In the genomic region with DNA sequence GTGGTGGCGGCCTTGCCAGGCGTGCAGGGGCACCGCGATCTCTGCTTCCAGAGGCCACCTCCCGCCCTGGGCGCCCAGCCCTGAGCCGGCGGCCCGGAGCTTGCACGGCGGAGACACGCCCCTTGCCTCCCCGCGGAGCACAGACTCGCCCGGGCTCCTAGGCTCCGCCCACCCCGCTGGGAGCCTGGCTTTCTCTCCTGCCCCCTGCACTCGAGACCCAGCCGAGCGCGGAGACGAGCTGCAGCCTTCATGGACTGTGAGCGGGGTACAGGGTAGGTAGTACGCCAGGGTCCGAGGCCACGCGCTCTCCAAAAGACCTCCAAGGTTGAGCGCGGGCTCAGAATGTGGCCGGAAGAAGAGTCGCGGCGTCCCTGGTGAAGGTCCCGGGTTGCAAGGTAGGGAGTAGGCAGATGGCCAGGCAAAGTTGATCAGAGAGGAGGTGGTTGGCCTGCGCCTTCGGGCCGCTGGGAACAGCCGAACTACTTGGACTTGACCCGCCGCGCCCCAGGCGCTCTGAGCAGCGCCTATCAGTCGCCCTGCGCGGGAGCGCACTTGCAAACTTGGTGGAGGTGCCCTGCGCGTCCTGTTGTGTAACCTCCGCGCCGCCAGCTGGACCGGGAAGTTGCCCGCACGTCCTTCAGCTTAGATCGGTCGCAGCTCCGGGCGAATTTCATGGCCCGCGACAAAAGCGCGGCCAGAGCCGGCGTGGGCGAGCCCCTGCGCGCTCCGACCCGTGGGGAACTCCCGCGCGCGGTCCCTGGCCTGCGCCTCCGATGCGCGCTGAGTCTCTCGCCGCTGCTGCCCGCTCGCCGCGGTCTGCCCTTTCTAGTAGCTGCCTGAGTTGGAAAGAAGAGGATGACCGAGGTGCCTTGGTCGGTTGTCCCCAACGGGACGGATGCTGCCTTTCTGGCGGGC, we compare ENCODE assay signal across 8 mouse cellular contexts. TPM values are rescaled to one million over a fixed set of nuclear protein-coding genes. Genes with fewer than 3 reads are reported as not detected.
DNase-seq lines count a peak whose midpoint lies in the region; ATAC-seq lines count a peak whose summit lies in the region.

A gene (plus strand): TSS at position 209 of the 915 bp plus-strand sequence.

- H3K36me3 ChIP-seq in hindbrain, embryonic 13.5 days, result no peaks in the 10 kb centered on the region

- ATAC-seq in hindbrain, embryonic 13.5 days (ENCODE audit: low FRiP score), result peak; percentile 96

- peaks cover 13% of the 10 kb centered on the region for H3K4me1 ChIP-seq in hindbrain, embryonic 13.5 days (replicated peaks)

- DNase-seq in WW6 (ENCODE audit: low read depth, low spot score), result peak; percentile 64
- DNase-seq in cerebellum, postnatal 25 days, result peak; percentile 39 to 63
- DNase-seq in frontal cortex, postnatal 25 days (ENCODE audit: low spot score in 2 of 2), result peak; percentile 32 to 36
- peak; percentile 60 to 65 for DNase-seq in layer of hippocampus, postnatal 36 days
- DNase-seq in lung, postnatal 25 days (ENCODE audit: low spot score), result peak; percentile 65
- DNase-seq in retina, adult 2 months (ENCODE audit: low read depth, low spot score), result peak; percentile 2
- DNase-seq in thymus, postnatal 25 days, result peak; percentile 81

- peak within 1 kb of the TSS; percentile 70 for H3K4me3 ChIP-seq in hindbrain, embryonic 13.5 days

- H3K9me3 ChIP-seq in hindbrain, embryonic 13.5 days, result no peaks in the 10 kb centered on the region

- peak within 1 kb of the TSS; percentile 76 for H3K9ac ChIP-seq in hindbrain, embryonic 13.5 days

- under 1% methylated on average over 90 of the region's 90 CpGs for WGBS in hindbrain, embryonic 13.5 days

- peak within 1 kb of the TSS; percentile 98 for H3K4me2 ChIP-seq in hindbrain, embryonic 13.5 days

- H3K27ac ChIP-seq in hindbrain, embryonic 13.5 days, result no peak within 1 kb of the TSS

- peaks cover 24% of the 10 kb centered on the region for H3K27me3 ChIP-seq in hindbrain, embryonic 13.5 days

RNA-seq across cellular contexts. Expression of the gene that starts here (rescaled TPM):
- polyA plus RNA-seq in hindbrain, embryonic 13.5 days (2015; fragmentation: Nextera tagmentation; extraction: Ambion mirVana), result 3.9 and 5.7 TPM in 2 replicates
- total RNA-seq in layer of hippocampus, postnatal 36 days (2021), result 1 to 10 TPM; 2.7 TPM

Comparison
In these comparisons a context has a peak if more than half of its experiments do, and no peak if none do; other contexts are left out.
1. DNase-seq: peak in every context shown above with its lines; median percentile 81 in thymus, postnatal 25 days; 65 in lung, postnatal 25 days; 64 in WW6; 62 in layer of hippocampus, postnatal 36 days; 51 in cerebellum, postnatal 25 days; 34 in frontal cortex, postnatal 25 days; 2 in retina, adult 2 months.